Mouse (Mus musculus) thymus, postnatal 14 days (tissue): Measurements from ENCODE around the gene Pml.
A peak's percentile ranks its signal among the peaks of the same experiment; 100 is the strongest.

Experiments
- DNase-seq: peaks from one replicate; pipeline ENCODE4 v3.0.0; 2021

Gene Pml

GRCm38 (mm10) chr9:58231746-58232145 is 17.8 kb downstream of the Pml start:
- no peak for DNase-seq

GRCm38 (mm10) chr9:58228777-58229466 is 20.7 kb downstream of the Pml start:
- no peak for DNase-seq

- DNase-seq = peak; percentile 72
These were observed 23.4 kb downstream of the Pml start for GRCm38 (mm10) chr9:58225915-58226913.

GRCm38 (mm10) chr9:58224356-58224755 is 25.2 kb downstream of the Pml start:
- no peak for DNase-seq

GRCm38 (mm10) chr9:58220218-58220903 is 29.2 kb downstream of the Pml start:
- peak; percentile 61 for DNase-seq

GRCm38 (mm10) chr9:58218539-58218938 is 31.0 kb downstream of the Pml start:
- no peak for DNase-seq

GRCm38 (mm10) chr9:58216402-58216801 is 33.2 kb downstream of the Pml start:
- peak; percentile 40 for DNase-seq

- no peak for DNase-seq
These were observed 34.9 kb downstream of the Pml start for GRCm38 (mm10) chr9:58214519-58215180.

- peak; percentile 26 for DNase-seq
These were observed 35.7 kb downstream of the Pml start for GRCm38 (mm10) chr9:58213865-58214264.

GRCm38 (mm10) chr9:58213377-58213776 is 36.2 kb downstream of the Pml start:
- no peak for DNase-seq

- DNase-seq = no peak
These were observed 39.3 kb downstream of the Pml start for GRCm38 (mm10) chr9:58210304-58210627.

- no peak for DNase-seq
These were observed 39.9 kb downstream of the Pml start for GRCm38 (mm10) chr9:58209462-58210303.

- DNase-seq = no peak
These were observed 43.6 kb downstream of the Pml start for GRCm38 (mm10) chr9:58206013-58206412.

- DNase-seq = peak; percentile 92
These were observed 45.1 kb downstream of the Pml start for GRCm38 (mm10) chr9:58204448-58205000.

- peak; percentile 70 for DNase-seq
These were observed 45.8 kb downstream of the Pml start, which contains the start of the genes Islr and Islr2 for GRCm38 (mm10) chr9:58203516-58204447. TSS of gene Islr (minus strand) at chr9:58204306. TSS of gene Islr2 (minus strand) at chr9:58204319.

- no peak for DNase-seq
These were observed 46.7 kb downstream of the Pml start for GRCm38 (mm10) chr9:58202676-58203453.

GRCm38 (mm10) chr9:58201861-58202549 is 47.6 kb downstream of the Pml start:
- no peak for DNase-seq

GRCm38 (mm10) chr9:58201091-58201842 is 48.3 kb downstream of the Pml start:
- DNase-seq = no peak
